Mouse (Mus musculus) CH12.LX (cell line): ENCODE data around the gene Tmem108. TPM values are rescaled to one million over a fixed set of nuclear protein-coding genes. Genes with fewer than 3 reads are reported as not detected.

Source experiments
- DNase-seq: peaks from one replicate; pipeline ENCODE4 v3.0.0-alpha.2; 2013; ENCODE audit errors: extremely low read depth
- H3K27ac ChIP-seq: 2 replicates; pipeline ENCODE4 v1.5.1; 2012; ENCODE audit warnings: low read depth, mild to moderate bottlenecking, control low read depth, moderate library complexity; ENCODE audit not compliant: insufficient read depth
- H3K27me3 ChIP-seq: replicated peaks from 2 replicates; pipeline ENCODE3; 2012; ENCODE audit warnings: inconsistent platforms
- H3K36me3 ChIP-seq, 2 experiments: replicated peaks in 1 of 2; 2 replicates each; pipeline versions ENCODE3 to v1.6.1; 2012; ENCODE audit warnings: inconsistent platforms in 1 of 2, low read length in 1 of 2, mild to moderate bottlenecking in 1 of 2, mixed read lengths in 1 of 2, moderate library complexity in 1 of 2; ENCODE audit not compliant: control insufficient read depth in 1 of 2, insufficient read depth in 1 of 2
- H3K4me1 ChIP-seq, 2 experiments: 2 replicates each; pipeline ENCODE4 v1.6.1; 2012; ENCODE audit warnings: inconsistent platforms in 1 of 2, moderate library complexity in 1 of 2; ENCODE audit not compliant: insufficient read depth in 2 of 2, control insufficient read depth in 1 of 2
- H3K4me2 ChIP-seq: 2 replicates; pipeline ENCODE4 v1.6.1; 2012; ENCODE audit warnings: low read depth, mild to moderate bottlenecking, control low read depth; ENCODE audit not compliant: poor library complexity, insufficient read depth, severe bottlenecking
- H3K4me3 ChIP-seq, 3 experiments: fragments of 150-350 bp in 1 of 3; sonication (generic) in 1 of 3; replicated peaks in 1 of 3; 2 replicates each; pipeline versions ENCODE3 to v1.5.1; 2011 to 2012; ENCODE audit warnings: low read depth in 2 of 3, low read length in 2 of 3, mild to moderate bottlenecking in 2 of 3, moderate library complexity in 2 of 3, control low read depth in 1 of 3, improper control_type of control experiment in 1 of 3, inconsistent platforms in 1 of 3, mixed read lengths in 1 of 3; ENCODE audit not compliant: poor library complexity in 1 of 3
- H3K79me2 ChIP-seq: replicated peaks from 2 replicates; pipeline ENCODE4 v1.6.1; 2012; ENCODE audit warnings: mild to moderate bottlenecking, moderate library complexity; ENCODE audit not compliant: control insufficient read depth, poor library complexity, insufficient read depth, severe bottlenecking; ENCODE audit errors: extremely low read depth
- H3K9ac ChIP-seq: 2 replicates; pipeline ENCODE4 v1.6.1; 2012; ENCODE audit warnings: low read depth, mild to moderate bottlenecking, control low read depth, moderate library complexity; ENCODE audit not compliant: insufficient read depth
- H3K9me3 ChIP-seq: replicated peaks from 2 replicates; pipeline ENCODE3; 2012; ENCODE audit warnings: low read length, inconsistent platforms, mixed read lengths
- BHLHE40 ChIP-seq: IDR thresholded peaks from 2 replicates; pipeline ENCODE4 v1.6.1; 2011; ENCODE audit warnings: mild to moderate bottlenecking, low read depth, low read length, improper control_type of control experiment
- CHD1 ChIP-seq: IDR thresholded peaks from 2 replicates; pipeline ENCODE4 v1.6.1; 2012; ENCODE audit warnings: low read depth, low read length, improper control_type of control experiment, inconsistent platforms
- CHD2 ChIP-seq: IDR thresholded peaks from 2 replicates; pipeline ENCODE4 v1.6.1; 2011; ENCODE audit warnings: low read length, improper control_type of control experiment
- CTCF ChIP-seq, 2 experiments: IDR thresholded peaks in 1 of 2; conservative IDR thresholded peaks in 1 of 2; 2 replicates each; pipeline ENCODE4 v1.5.1; 2011 to 2012; ENCODE audit warnings: low read depth in 2 of 2, low read length in 2 of 2, improper control_type of control experiment in 1 of 2, inconsistent platforms in 1 of 2, mild to moderate bottlenecking in 1 of 2, moderate library complexity in 1 of 2
- ELF1 ChIP-seq: IDR thresholded peaks from 2 replicates; pipeline ENCODE4 v1.6.1; 2014; ENCODE audit warnings: low read depth, mild to moderate bottlenecking, inconsistent platforms, low read length, improper control_type of control experiment
- EP300 ChIP-seq: IDR thresholded peaks from 2 replicates; pipeline ENCODE4 v1.6.1; 2011; ENCODE audit warnings: low read length, improper control_type of control experiment
- ETS1 ChIP-seq: conservative IDR thresholded peaks from 2 replicates; pipeline ENCODE4 v1.6.1; 2012; ENCODE audit warnings: low read depth, mild to moderate bottlenecking, inconsistent platforms, low read length, improper control_type of control experiment, moderate library complexity
- GABPA ChIP-seq: IDR thresholded peaks from 2 replicates; pipeline ENCODE4 v1.6.1; 2012; ENCODE audit warnings: low read depth, low read length, improper control_type of control experiment, inconsistent platforms; ENCODE audit not compliant: insufficient replicate concordance
- HCFC1 ChIP-seq: IDR thresholded peaks from 2 replicates; pipeline ENCODE4 v1.6.1; 2012; ENCODE audit warnings: low read depth, mild to moderate bottlenecking, inconsistent platforms, low read length, improper control_type of control experiment
- JUN ChIP-seq: IDR thresholded peaks from 2 replicates; pipeline ENCODE4 v1.6.1; 2011; ENCODE audit warnings: low read depth, mild to moderate bottlenecking, low read length, improper control_type of control experiment, moderate library complexity; ENCODE audit not compliant: insufficient read depth
- JUND ChIP-seq: conservative IDR thresholded peaks from 2 replicates; pipeline ENCODE4 v1.6.1; 2011; ENCODE audit warnings: low read depth, low read length, improper control_type of control experiment
- KAT2A ChIP-seq: IDR thresholded peaks from 2 replicates; pipeline ENCODE4 v1.6.1; 2012; ENCODE audit warnings: low read length, improper control_type of control experiment, inconsistent platforms; ENCODE audit not compliant: insufficient replicate concordance
- MAX ChIP-seq: IDR thresholded peaks from 2 replicates; pipeline ENCODE4 v1.6.1; 2011; ENCODE audit warnings: low read length, improper control_type of control experiment
- MAZ ChIP-seq: IDR thresholded peaks from 2 replicates; pipeline ENCODE4 v1.6.1; 2012; ENCODE audit warnings: low read depth, mild to moderate bottlenecking, inconsistent platforms, low read length, improper control_type of control experiment, moderate library complexity
- MEF2A ChIP-seq: IDR thresholded peaks from 2 replicates; pipeline ENCODE4 v1.6.1; 2014; ENCODE audit warnings: low read depth, mild to moderate bottlenecking, inconsistent platforms, low read length, improper control_type of control experiment, borderline replicate concordance
- MXI1 ChIP-seq: IDR thresholded peaks from 2 replicates; pipeline ENCODE4 v1.6.1; 2011; ENCODE audit warnings: mild to moderate bottlenecking, low read depth, low read length, improper control_type of control experiment
- MYC ChIP-seq: IDR thresholded peaks from 2 replicates; pipeline ENCODE4 v1.6.1; 2011; ENCODE audit warnings: low read depth, mild to moderate bottlenecking, improper control_type of control experiment, low read length
- NELFE ChIP-seq: IDR thresholded peaks from 2 replicates; pipeline ENCODE4 v1.6.1; 2011; ENCODE audit warnings: low read depth, low read length, improper control_type of control experiment
- PAX5 ChIP-seq: IDR thresholded peaks from 2 replicates; pipeline ENCODE4 v1.6.1; 2012; ENCODE audit warnings: low read length, inconsistent platforms, mixed read lengths
- POLR2A ChIP-seq: IDR thresholded peaks from 2 replicates; pipeline ENCODE4 v1.6.1; 2011; ENCODE audit warnings: low read depth, mild to moderate bottlenecking, improper control_type of control experiment, low read length
- POLR2AphosphoS2 ChIP-seq: IDR thresholded peaks from 2 replicates; pipeline ENCODE4 v1.6.1; 2011; ENCODE audit warnings: low read depth, low read length, improper control_type of control experiment
- RAD21 ChIP-seq: IDR thresholded peaks from 2 replicates; pipeline ENCODE4 v1.6.1; 2011; ENCODE audit warnings: low read depth, mild to moderate bottlenecking, low read length, improper control_type of control experiment, moderate library complexity
- RCOR1 ChIP-seq: conservative IDR thresholded peaks from 2 replicates; pipeline ENCODE4 v1.6.1; 2012; ENCODE audit warnings: low read depth, mild to moderate bottlenecking, inconsistent platforms, low read length, improper control_type of control experiment
- SIN3A ChIP-seq: IDR thresholded peaks from 2 replicates; pipeline ENCODE4 v1.6.1; 2012; ENCODE audit warnings: low read length, improper control_type of control experiment, inconsistent platforms
- SMC3 ChIP-seq: IDR thresholded peaks from 2 replicates; pipeline ENCODE4 v1.6.1; 2011; ENCODE audit warnings: low read depth, low read length, improper control_type of control experiment
- TBP ChIP-seq: conservative IDR thresholded peaks from 2 replicates; pipeline ENCODE4 v1.6.1; 2011; ENCODE audit warnings: low read depth, low read length, improper control_type of control experiment
- TCF12 ChIP-seq: IDR thresholded peaks from 2 replicates; pipeline ENCODE4 v1.6.1; 2014; ENCODE audit warnings: low read depth, mild to moderate bottlenecking, inconsistent platforms, low read length, improper control_type of control experiment
- UBTF ChIP-seq: IDR thresholded peaks from 2 replicates; pipeline ENCODE4 v1.6.1; 2012; ENCODE audit warnings: low read depth, mild to moderate bottlenecking, inconsistent platforms, low read length, improper control_type of control experiment, moderate library complexity
- USF2 ChIP-seq: conservative IDR thresholded peaks from 2 replicates; pipeline ENCODE4 v1.6.1; 2011; ENCODE audit warnings: low read depth, low read length, improper control_type of control experiment
- ZMIZ1 ChIP-seq: IDR thresholded peaks from 2 replicates; pipeline ENCODE4 v1.6.1; 2012; ENCODE audit warnings: low read depth, mild to moderate bottlenecking, inconsistent platforms, low read length, improper control_type of control experiment
- ZNF384 ChIP-seq: IDR thresholded peaks from 2 replicates; pipeline ENCODE4 v1.6.1; 2012; ENCODE audit warnings: low read depth, low read length, improper control_type of control experiment, inconsistent platforms
- dilution Hi-C: fragments of 300-500 bp; cut with MboI; formaldehyde crosslinking; loops from 2 replicates; pipeline ENCODE4 v1.14.3; 2020; ENCODE audit warnings: low sequenced_read_pairs; ENCODE audit not compliant: extremely low pct_unique_long_range_greater_than_20kb, extremely low pct_ligation_motif_present
- in situ Hi-C: fragments of 300-500 bp; cut with MboI; formaldehyde crosslinking; loops from 3 replicates; pipeline ENCODE4 v1.14.3; 2019; ENCODE audit warnings: low sequenced_read_pairs, low pct_ligation_motif_present, low pct_unique_long_range_greater_than_20kb, mixed read lengths
- polyA plus RNA-seq: library from polyadenylated mRNA; unstranded; fragments of >175 nt; gene quantifications from 2 replicates; pipeline ENCODE4 v1.2.1, GENCODE M21; 2012; ENCODE audit warnings: low read depth; ENCODE audit not compliant: insufficient read length
- total RNA-seq, 2 experiments: library from RNA; depleted of rRNA; stranded (reverse); fragments of 300-350 nt in 1 of 2; fragments of >200 nt in 1 of 2; gene quantifications; 2 replicates each; pipeline ENCODE4 v1.2.3; 2012 to 2014

Tmem108 gene
- total and polyA plus RNA-seq, 3 experiments, result 0.04 to 0.13 (median 0.07) TPM

- H3K4me3 ChIP-seq, result no peak overlapping the region
- H3K27me3 ChIP-seq, result peaks cover 55% of the 10 kb centered on the region
- TF ChIP-seq HCFC1 (no peak), CHD1 (no peak), SMC3 (no peak), USF2 (no peak), SIN3A (no peak), ETS1 (no peak), MAX (no peak), TBP (no peak), BHLHE40 (no peak), GABPA (no peak), JUND (no peak), TCF12 (no peak)
- H3K79me2 ChIP-seq, result no peaks in the 10 kb centered on the region
- H3K4me2 ChIP-seq, result no peak overlapping the region
- peaks cover 9 to 33% of the 10 kb centered on the region in 2 experiments for H3K4me1 ChIP-seq
- in situ Hi-C loops (no loop called here), dilution Hi-C loops (no loop called here)
- H3K9ac ChIP-seq, result no peak overlapping the region
- peaks cover 6% of the 10 kb centered on the region for H3K9me3 ChIP-seq
- H3K27ac ChIP-seq, result no peak overlapping the region
- no peaks in the 10 kb centered on the region for H3K36me3 ChIP-seq
- no peak for DNase-seq
Observed at GRCm38 (mm10) chr9:103709694-103710093, 51.9 kb downstream of the Tmem108 start.

GRCm38 (mm10) chr9:103708514-103709173, 53.0 kb downstream of the Tmem108 start:
- no peak overlapping the region for H3K4me3 ChIP-seq
- H3K9me3 ChIP-seq, result peaks cover 6% of the 10 kb centered on the region
- no peak overlapping the region for H3K27ac ChIP-seq
- H3K79me2 ChIP-seq, result no peaks in the 10 kb centered on the region
- H3K27me3 ChIP-seq, result peaks cover 45% of the 10 kb centered on the region
- peaks cover 9 to 33% of the 10 kb centered on the region in 2 experiments for H3K4me1 ChIP-seq
- H3K4me2 ChIP-seq, result peak overlapping the region; percentile 99
- no peaks in the 10 kb centered on the region for H3K36me3 ChIP-seq
- peak; percentile 93 for DNase-seq
- in situ Hi-C loops (no loop called here), dilution Hi-C loops (no loop called here)
- H3K9ac ChIP-seq, result no peak overlapping the region
- TF ChIP-seq BHLHE40, result peak; percentile 70
- no peak for TF ChIP-seq ZMIZ1
- no peak for TF ChIP-seq POLR2AphosphoS2
- no peak; the same call in 1 of the 2 replicates for TF ChIP-seq MAZ
- no peak for TF ChIP-seq ELF1
- peak; percentile 66; the same call in 1 of the 2 replicates for TF ChIP-seq MAX
- TF ChIP-seq RAD21, result no peak; the same call in 1 of the 2 replicates
- no peak for TF ChIP-seq TBP
- TF ChIP-seq SIN3A, result peak; percentile 77; the same call in 1 of the 2 replicates
- TF ChIP-seq NELFE, result no peak
- peak; percentile 72; the same call in 1 of the 2 replicates for TF ChIP-seq RCOR1
- 0 out of 2 replicates have a peak, but pooled peaks have one; percentile 42 for TF ChIP-seq MYC
- TF ChIP-seq SMC3, result peak; percentile 15; the same call in 1 of the 2 replicates
- TF ChIP-seq JUN, result no peak
- peak; percentile 72; the same call in 1 of the 2 replicates for TF ChIP-seq MEF2A
- peak; percentile 33; the same call in 1 of the 2 replicates for TF ChIP-seq CHD2
- TF ChIP-seq MXI1, result peak; percentile 50; the same call in 1 of the 2 replicates
- TF ChIP-seq POLR2A, result no peak
- TF ChIP-seq PAX5, result no peak
- peak; percentile 88 for TF ChIP-seq TCF12
- TF ChIP-seq EP300, result peak; percentile 87
- TF ChIP-seq USF2, result no peak
- TF ChIP-seq ZNF384, result no peak
- peak in 1 of 2 experiments; percentile 21; a peak in 1 of 4 replicates for TF ChIP-seq CTCF (conservative IDR thresholded peaks at IDR 0.05 in 1 of 2, IDR thresholded peaks at IDR 0.05 in 1 of 2; ENCODE audit: low read depth in 2 of 2, low read length in 2 of 2)
- TF ChIP-seq UBTF, result no peak
- no peak for TF ChIP-seq GABPA
- TF ChIP-seq KAT2A, result no peak
- no peak for TF ChIP-seq CHD1
